21 mouse cellular contexts compared by ENCODE assay signal in the genomic region with DNA sequence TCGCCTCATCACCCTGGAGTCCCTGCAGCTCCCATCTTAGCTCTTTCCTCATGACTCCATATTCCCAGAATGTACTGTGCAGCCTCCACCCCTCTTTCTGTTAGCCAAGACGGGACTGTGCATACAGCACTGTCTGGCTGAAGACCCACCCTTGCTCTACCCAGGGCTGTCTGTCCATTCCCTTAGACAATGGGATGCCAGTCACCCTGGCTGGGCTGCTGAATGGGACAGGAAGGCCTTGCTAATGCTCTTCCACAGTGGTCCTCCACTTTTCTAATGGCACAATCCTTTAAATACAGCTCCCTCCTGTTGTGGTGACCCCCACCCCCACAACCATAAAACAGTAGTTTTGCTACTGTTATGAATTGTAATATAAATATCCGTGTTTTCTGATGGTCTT. TPM values are rescaled to one million over a fixed set of nuclear protein-coding genes. Genes with fewer than 3 reads are reported as not detected.
"Had no signal": no experiment of that assay in that cellular context is flagged by ENCODE, and none has a peak within 500 bp of the region (broad histone marks: within the 10 kb centered on the region; RNA-seq: fewer than 3 reads in every experiment).

No protein-coding gene starts in this region.

- H3K27me3 ChIP-seq: limb, embryonic 15.5 days; liver, embryonic 12.5 days; megakaryocyte, embryonic 14.5 days; midbrain, embryonic 12.5 days; stomach, embryonic 15.5 days had no signal

- H3K36me3 ChIP-seq: limb, embryonic 15.5 days; liver, embryonic 12.5 days; midbrain, embryonic 12.5 days; stomach, embryonic 15.5 days had no signal

- H3K4me1 ChIP-seq: midbrain, embryonic 12.5 days had no signal

- DNase-seq: kidney, postnatal 36 days; layer of hippocampus, adult 9-11 months; layer of hippocampus, postnatal 36 days; lung, postnatal 10 days; right cerebral cortex, postnatal 14 days; thymus, postnatal 4 days had no signal

- ATAC-seq: liver, embryonic 12.5 days had no signal

- H3K4me3 ChIP-seq: limb, embryonic 15.5 days; liver, embryonic 12.5 days; megakaryocyte, embryonic 14.5 days; midbrain, embryonic 12.5 days; stomach, embryonic 15.5 days had no signal

- H3K9me3 ChIP-seq: limb, embryonic 15.5 days; liver, embryonic 12.5 days; midbrain, embryonic 12.5 days; stomach, embryonic 15.5 days had no signal

- H3K4me2 ChIP-seq: limb, embryonic 15.5 days; liver, embryonic 12.5 days; lung, embryonic 14.5 days; midbrain, embryonic 12.5 days; stomach, embryonic 15.5 days had no signal

- H3K27ac ChIP-seq: limb, embryonic 15.5 days; liver, embryonic 12.5 days; midbrain, embryonic 12.5 days; stomach, embryonic 15.5 days had no signal

- H3K9ac ChIP-seq: limb, embryonic 15.5 days; liver, embryonic 12.5 days; lung, embryonic 14.5 days; midbrain, embryonic 12.5 days; stomach, embryonic 15.5 days had no signal

RNA-seq across cellular contexts. Expression of a gene that starts 41.9 kb away (rescaled TPM):
- total RNA-seq: layer of hippocampus, adult 18-20 months; layer of hippocampus, postnatal 36 days; midbrain, postnatal 0 days had no signal
- polyA plus RNA-seq: midbrain, embryonic 12.5 days had no signal

RNA-seq across cellular contexts. Expression of a gene that starts 58.4 kb away (rescaled TPM):
- total RNA-seq: layer of hippocampus, adult 18-20 months; layer of hippocampus, postnatal 36 days; left cerebral cortex, adult 8-10 months; left cerebral cortex, postnatal 25 days; midbrain, postnatal 0 days had no signal
- polyA plus RNA-seq: limb, embryonic 11.5 days; limb, embryonic 15.5 days; liver, embryonic 12.5 days; liver, embryonic 16.5 days; lung, embryonic 14.5 days; midbrain, embryonic 12.5 days; midbrain, postnatal 0 days; neural tube, embryonic 14.5 days; spleen, adult 2 months; stomach, embryonic 15.5 days; testis, adult 2 months had no signal
